In the genomic region with DNA sequence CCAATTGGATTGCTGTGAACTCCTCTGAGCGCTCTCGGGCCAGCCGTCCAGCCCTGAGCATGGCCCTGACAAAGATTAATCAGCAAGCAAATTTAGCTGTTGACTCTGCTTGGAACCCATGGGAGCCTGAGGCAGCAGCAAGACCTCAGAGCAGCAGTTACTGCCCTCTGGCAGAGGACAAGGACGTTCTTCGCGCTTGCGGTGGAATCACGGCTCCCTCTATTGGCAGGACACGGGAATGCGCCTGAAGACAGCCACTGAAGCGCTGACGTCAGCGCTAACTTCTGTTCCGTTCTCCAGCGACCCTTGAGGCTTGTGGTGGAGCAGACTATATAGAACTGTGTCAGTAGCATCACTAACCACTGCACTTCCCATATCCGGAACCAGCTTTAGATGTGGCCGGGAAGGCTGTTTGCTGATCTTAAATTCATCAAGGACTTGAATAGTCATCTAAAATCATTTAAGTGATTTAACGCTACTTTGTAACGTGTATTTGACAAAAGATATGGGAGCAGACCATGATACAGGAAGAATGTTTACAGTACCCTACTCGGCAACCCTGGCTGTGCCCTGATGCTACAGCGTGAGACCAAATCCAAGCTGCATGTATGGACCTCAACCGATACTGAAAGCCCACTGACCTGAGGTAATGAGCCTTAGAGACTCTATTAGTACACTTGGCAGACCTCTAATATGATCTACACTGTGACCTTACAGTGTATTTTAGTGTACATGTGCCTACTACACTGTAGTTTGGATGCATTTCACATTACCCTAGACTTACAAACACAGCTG, we compare ENCODE assay signal across 8 mouse cellular contexts. TPM values are rescaled to one million over a fixed set of nuclear protein-coding genes. Genes with fewer than 3 reads are reported as not detected.
DNase-seq lines count a peak whose midpoint lies in the region; ATAC-seq and TF ChIP-seq lines count a peak whose summit lies in the region.

No protein-coding gene starts in this region.

- TF ChIP-seq POLR2A in limb, embryonic 14.5 days (IDR thresholded peaks at IDR 0.05; ENCODE audit: borderline replicate concordance, extremely low read depth, insufficient read depth, insufficient read length), result no peak

- 0 out of 2 replicates have a peak overlapping the region, but pooled peaks have one; percentile 1 for H3K9ac ChIP-seq in embryonic facial prominence, embryonic 14.5 days (ENCODE audit: low read depth, low read length)
- no peak overlapping the region for H3K9ac ChIP-seq in limb, embryonic 14.5 days (ENCODE audit: low read depth, low read length, severe bottlenecking)

- H3K36me3 ChIP-seq in embryonic facial prominence, embryonic 14.5 days (ENCODE audit: control insufficient read depth, insufficient read depth, low read length), result no peaks in the 10 kb centered on the region
- H3K36me3 ChIP-seq in limb, embryonic 14.5 days (ENCODE audit: control insufficient read depth, insufficient read depth, low read length), result no peaks in the 10 kb centered on the region

- DNase-seq in 3134 (ENCODE audit: extremely low read depth, insufficient read length, low spot score), result peak; percentile 65
- DNase-seq in adrenal gland, postnatal 25 days, result peak; percentile 81
- peak; percentile 86 for DNase-seq in embryonic facial prominence, embryonic 14.5 days (ENCODE audit: low spot score)
- DNase-seq in heart, adult 9 months (ENCODE audit: low spot score in 2 of 2), result peak; percentile 51 to 74
- peak; percentile 84 for DNase-seq in kidney, adult 9 months
- peak; percentile 87 for DNase-seq in limb, embryonic 14.5 days (ENCODE audit: low spot score)
- DNase-seq in spleen, postnatal 36 days (ENCODE audit: low spot score in 2 of 2), result peak; percentile 37 to 40

- ATAC-seq in embryonic facial prominence, embryonic 14.5 days (ENCODE audit: low read depth), result peak; percentile 74
- ATAC-seq in limb, embryonic 14.5 days (ENCODE audit: low FRiP score, low read depth), result peak; percentile 81
- peak; percentile 89 for ATAC-seq in monocyte, adult 5-6 weeks (replicated peaks; ENCODE audit: insufficient number of reproducible peaks, low FRiP score, low TSS enrichment, poor library complexity, severe bottlenecking)

- H3K27me3 ChIP-seq in embryonic facial prominence, embryonic 14.5 days (replicated peaks; ENCODE audit: control insufficient read depth, insufficient read depth, low read length), result 0 out of 2 replicates have a peak, but pooled peaks cover 2% of the 10 kb centered on the region
- no peaks in the 10 kb centered on the region for H3K27me3 ChIP-seq in limb, embryonic 14.5 days (ENCODE audit: control insufficient read depth, insufficient read depth, low read length)

- H3K4me2 ChIP-seq in embryonic facial prominence, embryonic 14.5 days (ENCODE audit: low read depth, low read length), result peak overlapping the region; percentile 43
- peak overlapping the region; percentile 37; the same call in 1 of the 2 replicates for H3K4me2 ChIP-seq in limb, embryonic 14.5 days (replicated peaks; ENCODE audit: low read depth, low read length, severe bottlenecking)

- H3K9me3 ChIP-seq in embryonic facial prominence, embryonic 14.5 days (ENCODE audit: control insufficient read depth, low read length), result no peaks in the 10 kb centered on the region
- no peaks in the 10 kb centered on the region for H3K9me3 ChIP-seq in limb, embryonic 14.5 days (ENCODE audit: control insufficient read depth, low read length)

- 19% methylated on average over 22 of the region's 22 CpGs for WGBS in embryonic facial prominence, embryonic 14.5 days
- 17% methylated on average over 22 of the region's 22 CpGs for WGBS in limb, embryonic 14.5 days

- H3K27ac ChIP-seq in embryonic facial prominence, embryonic 14.5 days (replicated peaks; ENCODE audit: low read depth, low read length), result no peak overlapping the region
- no peak overlapping the region for H3K27ac ChIP-seq in limb, embryonic 14.5 days (replicated peaks; ENCODE audit: low read depth, low read length)

- 0 out of 2 replicates have a peak, but pooled peaks cover 3% of the 10 kb centered on the region for H3K4me1 ChIP-seq in embryonic facial prominence, embryonic 14.5 days (ENCODE audit: control insufficient read depth, insufficient read depth, low read length)
- peaks cover 8% of the 10 kb centered on the region; the same call in 1 of the 2 replicates for H3K4me1 ChIP-seq in limb, embryonic 14.5 days (ENCODE audit: control insufficient read depth, insufficient read depth, low read length)

- no peak overlapping the region for H3K4me3 ChIP-seq in embryonic facial prominence, embryonic 14.5 days (ENCODE audit: low read depth, low read length)
- H3K4me3 ChIP-seq in limb, embryonic 14.5 days (replicated peaks; ENCODE audit: low read length), result no peak overlapping the region

RNA-seq across cellular contexts. Expression of a gene that starts 12.8 kb away (rescaled TPM):
- not detected in 2 replicates for total RNA-seq in adrenal gland, postnatal 25 days (2021)
- 4.3 and 5.5 TPM in 2 replicates for polyA plus RNA-seq in embryonic facial prominence, embryonic 14.5 days (2014; fragmentation: Nextera tagmentation; extraction: Ambion mirVana)
- 15.1 and 16.9 TPM in 2 replicates for polyA plus RNA-seq in limb, embryonic 14.5 days (2012; rRNA removed)
- 4.6 and 6.1 TPM in 2 replicates for polyA plus RNA-seq in limb, embryonic 14.5 days (2014; fragmentation: Nextera tagmentation; extraction: Ambion mirVana)
- total RNA-seq in monocyte, adult 5-6 weeks (2017), result not detected in 3 replicates
